Mouse (Mus musculus) adrenal gland (tissue): ENCODE data around the gene Hcfc1.

Source experiments
- intact Hi-C: fragments of 180-260 bp; cut with DNase I; formaldehyde crosslinking; loops from one replicate; pipeline ENCODE4 v1.15.1; 2025

The Hcfc1 gene

DNA sequence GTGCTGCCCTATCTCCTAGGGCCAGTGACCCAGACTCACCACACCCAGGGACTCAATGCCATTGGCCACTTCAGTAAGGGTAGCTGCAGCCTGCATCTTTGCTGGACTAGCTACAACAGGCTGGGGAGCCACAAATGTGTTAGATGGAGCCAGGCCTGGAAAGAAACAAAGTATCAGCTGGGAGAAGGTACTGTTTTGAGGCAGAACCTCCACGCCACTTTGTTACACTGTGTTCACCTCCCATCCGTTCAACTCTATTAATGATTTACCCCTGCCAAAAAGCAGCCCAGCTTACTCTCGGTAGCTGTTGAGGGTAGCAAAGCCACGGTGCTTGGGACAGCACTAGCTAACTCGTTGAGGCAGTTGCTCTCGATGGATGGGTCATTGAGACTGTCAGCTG is 19.3 kb downstream of the Hcfc1 start:
- intact Hi-C loops = loop anchor here (5.0 kb wide), 1 partner anchor 150 kb away; no protein-coding TSS in a partner anchor

DNA sequence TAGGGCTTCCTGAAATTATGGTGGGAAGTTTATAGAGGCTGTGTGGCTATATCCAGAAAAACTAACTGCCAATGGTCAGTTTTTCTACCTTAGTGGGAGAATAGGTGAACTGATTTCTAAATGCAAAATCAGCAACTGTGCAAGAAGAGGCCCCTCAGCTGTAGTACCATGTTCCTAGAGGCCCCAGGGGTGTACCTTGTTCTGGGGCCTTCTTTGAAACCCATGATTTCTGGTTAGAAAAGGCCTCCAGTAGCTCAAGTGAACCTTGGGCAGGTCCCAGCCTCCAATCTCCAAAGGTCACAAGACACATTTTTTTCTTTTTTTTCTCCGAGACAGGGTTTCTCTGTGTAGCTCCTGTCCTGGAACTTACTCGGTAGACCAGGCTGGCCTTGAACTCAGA is 23.9 kb downstream of the Hcfc1 start:
- intact Hi-C loops = no loop called here

DNA sequence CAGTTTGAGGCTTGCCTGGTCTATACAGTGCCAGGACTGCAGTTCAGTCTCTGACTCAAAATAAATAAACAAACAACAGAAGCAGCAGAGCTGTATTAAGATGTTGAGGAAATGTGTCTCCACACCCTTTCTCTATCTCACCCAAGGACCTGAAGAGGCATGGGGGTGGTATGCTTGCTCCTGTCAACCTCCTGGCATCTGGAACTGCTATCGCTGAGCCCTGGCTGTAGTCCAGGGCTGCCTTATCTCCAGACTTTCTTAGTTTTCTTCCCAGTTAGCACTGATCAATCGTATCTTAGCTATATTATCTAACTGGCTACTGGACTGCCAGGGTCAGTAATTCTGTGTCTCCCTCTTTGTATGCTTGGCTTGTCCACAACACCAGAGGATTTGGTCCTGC is 24.3 kb downstream of the Hcfc1 start:
- intact Hi-C loops = no loop called here

DNA sequence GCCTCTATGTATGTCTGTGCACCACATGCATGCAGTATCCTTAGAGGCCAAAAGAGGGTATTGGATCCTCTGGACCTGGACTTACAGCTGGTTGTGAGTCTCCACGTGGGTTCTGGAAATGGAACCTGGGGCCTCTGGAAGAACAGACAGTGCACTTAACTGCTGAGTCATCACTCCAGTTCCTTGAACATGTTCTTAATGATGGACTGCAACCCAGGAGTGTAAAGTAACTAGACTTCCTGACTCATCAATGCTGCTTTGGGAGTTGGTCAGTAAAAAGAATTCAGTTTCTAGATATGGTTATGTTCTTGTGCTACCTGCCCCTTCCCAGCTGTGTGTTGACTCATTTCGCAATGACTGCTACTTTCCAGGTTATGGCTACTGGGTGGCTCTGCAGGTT is 34.3 kb downstream of the Hcfc1 start:
- intact Hi-C loops = no loop called here

DNA sequence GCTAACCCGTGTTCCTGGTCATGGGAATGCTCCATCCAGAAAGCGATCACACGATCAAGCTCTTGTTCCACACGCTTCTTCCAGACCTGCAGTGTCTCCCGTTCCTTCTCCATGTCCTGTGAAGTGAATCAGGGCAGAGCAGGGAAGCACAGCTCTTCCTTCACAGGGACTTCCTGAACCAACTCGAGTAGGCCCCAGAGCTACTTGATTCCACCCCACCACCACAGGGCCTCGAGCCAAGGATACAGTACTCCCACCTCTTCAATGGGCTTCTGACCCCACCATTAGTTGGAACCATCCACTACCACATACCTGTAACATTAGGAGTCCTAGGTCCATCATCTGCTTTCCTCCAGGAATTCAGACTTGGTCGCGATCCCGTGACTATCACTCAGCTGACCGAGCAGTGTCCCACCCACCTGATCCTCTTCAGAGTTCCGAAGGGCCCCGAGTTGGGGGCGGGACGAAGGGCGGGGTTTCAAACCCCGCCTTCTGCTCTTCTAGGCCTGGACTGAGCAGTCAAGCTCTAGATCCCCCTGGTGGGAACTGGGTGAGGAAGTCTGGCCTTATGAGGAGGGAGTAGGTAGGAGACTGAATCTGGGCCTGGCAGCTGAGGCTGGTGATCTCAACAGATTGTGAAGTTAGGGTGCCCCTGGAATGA is 35.6 kb downstream of the Hcfc1 start, which contains the start of gene Renbp:
Gene Renbp, minus strand, starts transcription at position 449 of the 661 bp plus-strand sequence.
- intact Hi-C loops = no loop called here

DNA sequence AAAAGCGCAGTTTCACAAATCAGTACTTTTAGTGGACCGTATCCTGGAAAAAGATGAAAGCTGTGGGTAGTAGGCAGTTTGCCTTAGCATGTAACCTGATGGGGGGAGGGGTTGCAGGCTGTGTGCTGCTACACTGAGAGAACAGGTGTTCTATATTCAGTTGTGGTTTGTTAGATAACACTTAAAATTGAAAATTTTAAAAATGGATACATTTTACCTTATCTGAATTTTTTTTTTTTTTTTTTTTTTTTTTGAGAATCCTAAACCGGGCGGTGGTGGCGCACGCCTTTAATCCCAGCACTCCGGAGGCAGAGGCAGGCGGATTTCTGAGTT is 43.6 kb downstream of the Hcfc1 start:
- intact Hi-C loops = no loop called here

DNA sequence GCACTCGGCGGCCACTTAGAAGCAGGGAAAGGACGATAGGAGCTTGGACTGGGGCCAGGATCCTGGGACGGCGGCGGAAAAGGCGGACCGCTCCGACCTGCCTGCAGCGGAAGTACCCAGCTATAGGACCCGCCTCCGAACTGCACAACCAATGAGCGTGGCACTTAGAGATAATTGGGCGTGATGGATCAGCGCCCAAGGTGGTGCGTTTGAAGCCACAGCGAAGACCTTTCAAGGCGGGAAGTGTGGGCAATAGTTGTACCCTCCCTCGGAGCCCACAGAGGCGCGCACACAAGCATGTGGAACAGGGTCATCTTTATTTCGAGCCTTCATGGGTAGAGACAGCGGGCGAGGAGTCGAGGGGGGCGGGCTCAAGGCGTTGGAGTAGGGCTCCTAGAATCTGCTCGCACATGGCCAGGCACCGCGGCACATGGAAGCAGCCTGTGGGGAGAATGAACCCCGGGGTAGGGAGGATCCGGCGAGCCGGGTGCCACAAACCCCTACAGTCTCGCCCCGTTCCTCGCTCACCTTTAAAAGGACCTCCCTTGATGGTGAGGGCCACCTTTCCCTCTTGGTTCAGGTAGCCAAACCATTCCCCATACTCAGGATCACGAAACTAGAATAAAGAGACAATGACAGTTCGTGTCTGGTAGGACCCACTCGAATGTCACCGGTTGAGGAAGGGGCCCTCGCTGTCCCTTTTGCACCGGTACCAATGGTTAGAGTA is 44.2 kb downstream of the Hcfc1 start, which contains the start of the genes Arhgap4 and Naa10:
Gene Arhgap4, minus strand, starts transcription at position 48 of the 727 bp plus-strand sequence.
Gene Naa10, minus strand, starts transcription at position 122 of the 727 bp plus-strand sequence.
- intact Hi-C loops = no loop called here

DNA sequence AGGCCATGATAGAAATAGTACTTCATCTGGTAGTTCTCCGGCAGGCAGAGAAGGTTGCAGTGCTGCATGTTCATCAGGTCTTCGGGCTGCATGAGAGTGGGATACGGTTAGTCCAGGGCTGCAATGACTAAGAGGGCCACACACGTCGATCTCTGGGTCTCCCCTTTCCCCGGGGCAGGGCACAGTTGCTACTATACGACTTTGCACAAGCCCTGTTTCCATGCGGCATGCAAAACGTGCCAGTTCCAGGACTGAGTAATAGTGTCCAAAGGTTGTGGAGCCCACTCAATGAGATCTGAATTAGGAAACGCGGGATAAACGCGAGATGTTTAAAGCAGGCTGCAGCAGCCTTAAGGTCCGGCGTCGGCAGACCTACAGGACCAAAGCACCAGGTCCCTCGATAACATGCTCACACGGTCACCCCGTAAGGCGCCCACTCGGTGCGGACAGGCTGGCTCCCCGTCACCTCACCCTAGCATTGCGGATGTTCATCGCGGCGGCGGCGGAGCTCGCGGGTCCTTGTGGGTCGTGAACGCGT is 44.8 kb downstream of the Hcfc1 start:
- intact Hi-C loops = no loop called here

DNA sequence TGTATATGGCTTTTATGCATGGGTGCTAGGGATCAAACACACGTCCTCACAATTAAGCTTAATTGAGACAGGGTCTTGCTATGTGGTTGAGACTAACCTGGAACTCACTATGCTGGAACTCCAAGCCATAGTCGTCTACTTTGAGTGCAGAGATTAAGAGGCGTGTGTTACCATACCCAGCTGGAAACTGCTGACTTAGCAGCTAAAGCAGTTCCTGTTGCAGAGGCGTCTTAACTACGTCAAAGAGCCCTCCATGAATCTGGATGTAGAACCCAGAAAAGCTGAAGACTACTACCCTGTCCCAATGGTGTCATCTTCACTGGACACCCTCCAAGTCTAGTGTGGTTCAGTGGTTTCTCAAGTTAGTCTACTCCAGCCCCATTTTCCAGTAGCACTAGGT is 47.5 kb downstream of the Hcfc1 start:
- intact Hi-C loops = no loop called here

DNA sequence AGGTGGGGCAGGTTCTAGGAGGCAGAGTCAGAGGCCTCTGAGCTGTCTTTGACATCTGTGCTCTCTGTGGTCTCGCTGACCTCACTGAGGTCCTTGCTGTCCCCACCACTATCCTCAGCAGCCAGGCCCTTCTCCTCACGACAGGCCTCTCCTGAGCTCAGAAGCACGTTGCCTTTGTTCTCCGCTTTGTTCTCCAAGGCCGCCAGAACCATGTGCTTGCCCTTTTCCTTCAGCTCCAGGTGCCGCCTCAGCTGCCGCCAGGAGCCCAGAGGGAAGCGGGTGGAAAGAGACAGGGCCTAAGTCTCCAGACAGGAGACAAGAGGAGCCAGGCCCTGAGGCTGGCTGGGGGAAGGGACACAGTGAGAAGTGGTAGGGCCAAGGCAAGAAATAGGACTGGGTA is 49.2 kb downstream of the Hcfc1 start:
- intact Hi-C loops = no loop called here

DNA sequence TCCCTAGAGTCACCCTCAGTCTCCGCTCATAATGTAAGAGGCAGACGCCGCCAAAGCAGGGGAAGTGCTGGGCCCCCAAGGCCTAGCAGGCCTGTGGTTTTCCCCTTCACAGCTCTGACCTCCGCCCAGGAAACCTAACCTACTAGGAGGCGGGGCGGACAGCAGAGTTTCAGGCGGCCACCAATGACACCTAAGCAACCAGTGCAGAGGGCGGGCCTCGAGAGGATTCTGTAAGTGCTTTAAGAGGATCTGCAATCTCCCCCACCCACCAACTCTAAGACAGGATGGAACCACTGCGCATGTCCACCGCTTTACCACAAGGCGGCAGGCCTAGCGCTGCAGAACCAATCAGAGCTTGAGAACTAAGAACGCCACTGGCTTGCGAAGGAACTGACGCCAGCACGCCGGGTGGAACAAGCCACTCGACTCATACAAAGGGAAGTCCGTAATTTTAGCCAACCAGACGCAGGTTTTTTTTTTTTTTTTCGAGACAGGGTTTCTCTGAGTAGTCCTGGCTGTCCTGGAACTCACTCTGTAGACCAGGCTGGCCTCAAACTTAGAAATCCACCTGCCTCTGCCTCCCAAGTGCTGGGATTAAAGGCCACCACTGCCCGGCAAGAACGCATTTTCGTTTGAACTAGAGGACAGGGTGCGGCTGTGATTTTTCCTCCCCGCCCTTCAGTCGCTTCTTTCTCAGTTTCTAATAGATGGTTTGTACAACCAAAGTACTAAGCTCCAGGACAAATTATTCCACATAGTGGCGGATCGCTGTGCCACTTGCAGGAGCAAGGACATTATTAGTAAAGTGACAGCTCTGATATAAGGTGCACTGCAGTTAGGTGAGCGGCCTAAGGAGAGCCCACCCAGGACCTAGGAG is 51.1 kb downstream of the Hcfc1 start:
- intact Hi-C loops = no loop called here

DNA sequence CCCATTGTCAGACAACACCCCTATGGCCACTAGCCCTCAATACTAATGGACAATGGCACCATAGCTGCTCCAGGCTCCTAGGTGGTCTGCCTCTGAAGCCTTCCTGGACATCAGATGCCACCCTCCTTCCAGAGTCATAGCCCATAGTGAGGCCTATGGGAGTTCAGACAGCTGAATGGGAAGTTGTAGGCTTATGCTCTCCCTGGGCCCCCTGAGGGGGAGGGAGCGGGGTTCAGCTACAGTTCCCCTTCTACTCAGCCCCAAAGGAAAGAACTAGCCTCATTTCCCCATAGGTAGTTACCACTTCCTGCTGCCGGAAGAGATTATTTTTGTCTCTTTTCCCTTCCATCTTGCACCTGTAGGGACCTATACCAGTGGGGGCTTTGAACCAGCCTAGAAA is 54.6 kb downstream of the Hcfc1 start:
- intact Hi-C loops = no loop called here

DNA sequence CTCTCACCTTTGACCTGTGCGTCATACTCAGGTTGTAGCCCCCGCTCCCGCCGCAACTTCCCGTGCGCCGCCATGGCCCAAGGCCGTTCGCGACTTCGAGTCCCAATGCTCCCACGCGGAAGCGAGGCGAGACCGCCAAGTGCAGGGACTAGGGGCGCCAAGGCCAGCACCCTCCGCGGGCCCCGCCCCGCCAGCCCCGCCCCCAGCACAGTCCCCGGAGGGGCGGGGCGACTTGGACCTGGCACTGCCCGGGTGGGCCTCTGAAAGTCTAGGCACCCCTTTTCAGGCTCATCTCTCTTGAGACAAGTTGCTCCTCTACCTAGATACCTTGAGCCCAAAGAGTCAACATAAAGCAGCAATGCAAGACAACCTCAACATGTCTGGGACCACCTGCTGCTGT is 55.0 kb downstream of the Hcfc1 start:
- intact Hi-C loops = no loop called here

DNA sequence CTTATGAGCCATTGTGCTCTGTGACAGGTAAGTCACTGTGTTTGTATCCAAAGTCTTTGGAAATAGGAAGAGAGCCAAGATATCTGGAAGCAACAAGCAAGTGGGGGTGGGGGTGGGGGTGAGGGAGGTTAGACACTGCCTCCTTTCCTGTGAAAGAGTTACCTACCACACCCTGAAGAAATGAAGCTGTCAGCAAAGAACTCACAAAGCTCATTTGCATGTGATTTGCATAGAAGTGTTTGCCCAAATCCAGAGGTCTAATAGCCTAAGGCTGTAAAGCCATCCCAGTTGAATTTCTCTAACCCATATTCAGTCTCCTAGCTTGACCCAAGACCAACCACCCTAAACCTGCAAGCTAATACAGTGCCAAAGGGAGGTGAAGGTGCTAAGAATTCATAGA is 55.7 kb downstream of the Hcfc1 start:
- intact Hi-C loops = no loop called here

DNA sequence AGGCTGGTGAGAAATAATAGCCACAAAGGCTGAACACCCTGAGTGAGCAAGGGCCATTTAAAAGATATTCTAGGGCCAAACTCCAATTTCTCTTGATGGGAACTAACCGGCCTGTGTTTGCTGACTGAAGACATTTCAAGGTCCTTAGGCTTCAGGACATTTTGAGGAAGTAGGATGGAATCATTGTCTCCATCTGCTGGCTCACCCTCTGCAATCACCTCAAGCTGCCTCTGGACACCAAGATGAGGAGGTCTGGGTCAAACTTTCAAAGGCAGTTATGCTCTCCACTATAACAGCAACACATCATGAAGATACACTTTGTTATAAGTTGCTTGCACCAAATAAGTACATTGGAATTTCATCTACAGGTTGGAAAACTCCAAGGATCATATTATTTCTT is 56.1 kb downstream of the Hcfc1 start:
- intact Hi-C loops = no loop called here

DNA sequence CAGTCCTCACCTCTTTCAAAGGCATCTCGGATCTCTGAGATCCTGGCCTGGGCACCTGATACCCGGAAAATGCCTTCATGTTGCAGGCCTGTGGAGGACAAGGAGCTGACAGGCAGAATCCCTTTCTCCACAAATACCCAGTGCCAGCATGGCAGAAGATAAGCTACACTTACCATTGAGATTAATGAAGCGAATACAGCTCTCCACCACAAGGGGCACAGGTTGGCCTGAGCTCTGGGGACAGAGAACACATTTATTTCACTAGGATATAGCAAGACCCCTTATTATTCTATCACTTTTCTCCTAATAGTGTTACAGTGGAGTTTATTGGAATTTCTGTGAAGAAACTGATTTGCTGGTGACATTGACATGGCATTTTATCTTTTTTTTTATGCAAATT is 68.2 kb downstream of the Hcfc1 start:
- intact Hi-C loops = loop anchor here (5.0 kb wide), 1 partner anchor 101 kb away; no protein-coding TSS in a partner anchor

DNA sequence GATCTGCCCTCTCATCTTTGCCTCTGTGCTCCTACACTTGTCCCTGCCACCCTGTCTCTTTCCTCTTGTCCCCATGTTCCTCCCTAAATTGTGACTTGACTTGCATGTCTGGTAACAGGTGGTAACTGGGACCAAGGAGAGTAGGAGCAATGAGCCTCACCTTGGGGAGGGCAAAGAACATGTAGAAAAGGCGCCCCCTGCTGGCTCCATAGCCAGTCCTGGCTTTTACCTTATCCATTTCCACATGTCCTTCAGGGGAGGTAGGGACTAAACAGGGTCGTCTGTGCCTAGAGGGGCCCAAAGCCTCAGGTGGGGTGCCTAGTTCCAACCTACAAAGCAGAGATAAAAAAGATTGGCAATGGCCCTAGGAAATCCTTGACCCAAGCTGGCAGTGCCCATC is 70.4 kb downstream of the Hcfc1 start, which contains the start of gene L1cam:
Gene L1cam, minus strand, starts transcription at position 387 of the 400 bp plus-strand sequence.
- intact Hi-C loops = loop anchor here (5.0 kb wide), 1 partner anchor 98 kb away; no protein-coding TSS in a partner anchor

DNA sequence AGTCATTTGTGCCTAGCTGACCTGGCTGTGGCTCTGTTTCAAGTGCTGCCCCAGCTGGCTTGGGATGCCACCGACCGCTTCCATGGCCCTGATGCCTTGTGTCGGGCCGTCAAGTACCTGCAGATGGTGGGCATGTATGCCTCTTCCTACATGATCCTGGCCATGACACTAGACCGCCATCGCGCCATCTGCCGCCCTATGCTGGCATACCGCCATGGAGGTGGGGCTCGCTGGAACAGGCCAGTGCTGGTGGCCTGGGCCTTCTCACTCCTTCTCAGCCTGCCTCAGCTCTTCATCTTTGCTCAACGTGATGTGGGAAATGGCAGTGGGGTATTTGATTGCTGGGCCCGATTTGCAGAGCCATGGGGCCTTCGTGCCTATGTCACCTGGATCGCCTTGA is 73.3 kb downstream of the Hcfc1 start:
- intact Hi-C loops = no loop called here
